Mouse (Mus musculus): ENCODE data around the gene Olfr592. TPM values are rescaled to one million over a fixed set of nuclear protein-coding genes. Genes with fewer than 3 reads are reported as not detected.
"Not testable (repeated sequence)": the region's sequence is repeated elsewhere in the genome, so short reads cannot be mapped to it uniquely, and the experiment has no call there.

Gene Olfr592
- not detected in 2 replicates for polyA plus RNA-seq (2016; fragmentation: Nextera tagmentation; extraction: Ambion mirVana)

DNA sequence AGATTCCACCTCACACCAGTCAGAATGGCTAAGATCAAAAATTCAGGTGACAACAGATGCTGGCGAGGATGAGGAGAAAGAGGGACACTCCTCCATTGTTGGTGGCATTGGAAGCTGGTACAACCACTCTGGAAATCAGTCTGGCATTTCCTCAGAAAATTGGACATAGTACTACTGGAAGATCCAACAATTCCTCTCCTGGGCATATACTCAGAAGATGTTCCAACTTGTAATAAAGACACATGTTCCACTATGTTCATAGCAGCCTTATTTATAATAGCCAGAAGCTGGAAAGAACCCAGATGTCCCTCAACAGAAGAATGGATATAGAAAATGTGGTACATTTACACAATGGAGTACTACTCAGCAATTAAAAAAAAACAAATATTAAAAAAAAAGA is at the start of gene Olfr592:
Gene Olfr592, plus strand, starts transcription at position 301 of the 400 bp plus-strand sequence.
- not testable (repeated sequence) for H3K9ac ChIP-seq; H3K4me3 ChIP-seq; ATAC-seq (ENCODE audit: low FRiP score); H3K27me3 ChIP-seq; H3K36me3 ChIP-seq; H3K9me3 ChIP-seq (replicated peaks); H3K4me1 ChIP-seq; H3K27ac ChIP-seq; H3K4me2 ChIP-seq (replicated peaks)
- 83% methylated on average over 1 of the region's 1 CpGs for WGBS

DNA sequence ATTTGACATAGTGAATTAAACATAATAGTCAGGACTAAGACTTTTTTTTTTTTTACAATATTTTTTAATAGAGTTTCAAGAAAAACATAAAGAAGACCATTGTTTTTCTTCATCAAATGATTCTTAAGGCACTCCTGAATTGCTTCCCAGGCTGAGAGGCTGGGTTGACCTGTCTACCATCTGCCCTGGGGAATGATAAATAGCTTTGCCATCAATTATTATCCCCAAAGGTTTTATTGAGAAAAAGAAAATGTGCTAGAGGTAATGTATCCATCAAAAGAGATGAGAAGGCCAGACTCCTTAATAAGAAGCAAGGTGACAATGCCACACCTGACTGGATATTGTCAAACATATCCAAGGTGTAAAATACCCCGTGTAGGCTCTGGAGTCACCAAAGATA is 44.0 kb upstream of the Olfr592 start, which contains the start of gene Olfr588-ps1:
Gene Olfr588-ps1, plus strand, starts transcription at position 301 of the 400 bp plus-strand sequence.
- H3K4me2 ChIP-seq (replicated peaks) = no peak within 1 kb of the TSS
- no peaks in the 10 kb centered on the region for H3K36me3 ChIP-seq
- 92% methylated on average over 1 of the region's 1 CpGs for WGBS
- no peak within 1 kb of the TSS for H3K4me3 ChIP-seq
- no peak within 1 kb of the TSS for H3K9ac ChIP-seq
- H3K27ac ChIP-seq = no peak within 1 kb of the TSS
- ATAC-seq (ENCODE audit: low FRiP score) = no peak
- H3K4me1 ChIP-seq = no peaks in the 10 kb centered on the region
- no peaks in the 10 kb centered on the region for H3K27me3 ChIP-seq
- H3K9me3 ChIP-seq (replicated peaks) = no peaks in the 10 kb centered on the region

DNA sequence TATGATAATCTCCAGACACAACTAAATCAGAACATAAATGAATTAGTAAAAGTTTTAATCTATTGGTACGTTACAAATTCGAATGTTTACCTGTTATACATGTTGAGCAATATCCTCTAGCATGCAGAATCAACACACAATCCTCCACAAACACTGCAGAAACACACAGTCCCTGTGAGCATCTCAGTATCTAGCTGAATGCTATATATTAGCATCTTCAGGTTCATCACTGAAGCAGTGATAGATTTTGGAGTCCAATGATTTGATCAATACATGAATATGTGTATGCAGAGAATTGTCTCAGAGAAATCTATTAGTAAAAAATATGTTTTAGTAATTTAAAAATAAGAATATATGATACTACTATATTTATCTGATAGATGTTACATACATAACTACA is 28.3 kb upstream of the Olfr592 start, which contains the start of gene Olfr589:
Gene Olfr589, minus strand, starts transcription at position 101 of the 400 bp plus-strand sequence.
- Histone ChIP-seq H3K4me3 (no peak within 1 kb of the TSS), H3K4me1 (no peaks in the 10 kb centered on the region), H3K9me3 (replicated peaks) (no peaks in the 10 kb centered on the region), H3K36me3 (no peaks in the 10 kb centered on the region), H3K9ac (no peak within 1 kb of the TSS), H3K27me3 (no peaks in the 10 kb centered on the region), H3K4me2 (replicated peaks) (no peak within 1 kb of the TSS), H3K27ac (no peak within 1 kb of the TSS)
- ATAC-seq (ENCODE audit: low FRiP score) = no peak
- WGBS = 69% methylated on average over 2 of the region's 2 CpGs

DNA sequence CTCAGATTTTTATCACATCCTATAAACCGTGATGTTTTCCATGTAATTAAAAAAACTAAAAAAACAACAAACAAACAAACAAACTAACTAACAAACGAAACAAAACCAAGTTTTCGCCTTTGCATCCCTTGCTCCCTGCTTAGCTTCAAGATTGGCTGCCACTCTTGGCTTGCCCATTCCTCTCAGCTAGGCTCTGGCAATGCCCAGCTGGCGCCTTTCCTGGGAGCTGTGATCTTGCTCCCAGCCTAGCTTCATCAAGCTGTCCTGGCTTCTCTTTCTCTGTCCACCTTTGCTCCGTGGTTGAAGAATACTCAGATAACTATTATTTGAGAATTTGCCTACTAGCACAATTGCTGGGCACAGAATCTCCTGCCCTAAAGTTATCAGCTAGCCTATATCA is 14.9 kb upstream of the Olfr592 start:
- Histone ChIP-seq H3K4me3 (no peak overlapping the region), H3K36me3 (no peaks in the 10 kb centered on the region), H3K4me2 (replicated peaks) (no peak overlapping the region), H3K27me3 (no peaks in the 10 kb centered on the region), H3K9ac (no peak overlapping the region), H3K9me3 (replicated peaks) (no peaks in the 10 kb centered on the region), H3K27ac (no peak overlapping the region), H3K4me1 (no peaks in the 10 kb centered on the region)
- 85% methylated on average over 5 of the region's 5 CpGs for WGBS
- ATAC-seq (ENCODE audit: low FRiP score) = no peak

DNA sequence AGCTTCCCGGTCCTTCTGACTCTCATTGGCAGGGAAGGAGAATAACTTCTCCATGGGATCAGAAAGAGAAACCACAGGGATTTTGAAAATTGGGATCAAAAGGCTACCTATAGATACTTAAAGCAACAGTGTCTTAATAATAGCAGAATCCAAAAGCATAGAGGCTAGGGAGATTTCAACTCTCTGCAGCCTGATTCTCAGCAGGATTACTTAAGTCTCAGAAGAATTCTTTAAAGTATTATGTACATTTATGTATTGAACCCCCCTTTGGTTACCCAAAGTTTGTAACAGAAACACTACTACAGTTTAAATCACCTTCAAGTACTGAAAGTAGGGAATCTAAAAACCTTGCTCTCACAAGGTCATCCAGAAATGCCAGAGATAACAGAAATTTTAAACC is 6.4 kb upstream of the Olfr592 start, which contains the start of gene Olfr591:
Gene Olfr591, minus strand, starts transcription at position 101 of the 400 bp plus-strand sequence.
- 76% methylated on average over 1 of the region's 1 CpGs for WGBS

DNA sequence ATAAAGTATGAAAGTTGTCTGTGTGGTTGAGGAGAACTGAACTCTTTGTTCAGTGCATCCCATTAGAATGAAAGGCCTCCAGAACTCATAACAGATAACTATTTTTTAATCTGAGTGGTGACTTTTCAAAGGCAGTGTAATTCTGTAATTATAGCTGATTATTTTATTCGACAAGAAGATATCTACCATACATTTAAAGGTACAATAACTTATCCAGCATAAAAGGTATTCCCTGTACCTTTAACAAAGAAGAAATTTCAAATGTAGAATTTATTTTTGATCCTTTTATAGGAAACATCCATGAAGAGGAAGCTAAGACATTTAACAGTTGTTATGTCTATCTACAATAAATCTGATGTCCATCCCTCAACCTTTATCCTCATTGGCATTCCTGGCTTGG is 27.0 kb downstream of the Olfr592 start, which contains the start of gene Olfr593:
Gene Olfr593, plus strand, starts transcription at position 301 of the 400 bp plus-strand sequence.
- Histone ChIP-seq H3K36me3 (no peaks in the 10 kb centered on the region), H3K9ac (no peak within 1 kb of the TSS), H3K27ac (no peak within 1 kb of the TSS), H3K27me3 (no peaks in the 10 kb centered on the region), H3K4me1 (no peaks in the 10 kb centered on the region), H3K4me2 (replicated peaks) (no peak within 1 kb of the TSS), H3K4me3 (no peak within 1 kb of the TSS), H3K9me3 (replicated peaks) (no peaks in the 10 kb centered on the region)
- ATAC-seq (ENCODE audit: low FRiP score) = no peak
- WGBS = 80% methylated on average over 1 of the region's 1 CpGs

More for the DNA sequence above, 6.4 kb upstream of the Olfr592 start, which contains the start of gene Olfr591:
- H3K4me2 ChIP-seq (replicated peaks) = no peak within 1 kb of the TSS
- H3K9me3 ChIP-seq (replicated peaks) = peaks cover 5% of the 10 kb centered on the region
- H3K4me3 ChIP-seq = no peak within 1 kb of the TSS
- no peak for ATAC-seq (ENCODE audit: low FRiP score)
- no peak within 1 kb of the TSS for H3K27ac ChIP-seq
- H3K27me3 ChIP-seq = no peaks in the 10 kb centered on the region
- H3K36me3 ChIP-seq = no peaks in the 10 kb centered on the region
- no peak within 1 kb of the TSS for H3K9ac ChIP-seq
- H3K4me1 ChIP-seq = no peaks in the 10 kb centered on the region

DNA sequence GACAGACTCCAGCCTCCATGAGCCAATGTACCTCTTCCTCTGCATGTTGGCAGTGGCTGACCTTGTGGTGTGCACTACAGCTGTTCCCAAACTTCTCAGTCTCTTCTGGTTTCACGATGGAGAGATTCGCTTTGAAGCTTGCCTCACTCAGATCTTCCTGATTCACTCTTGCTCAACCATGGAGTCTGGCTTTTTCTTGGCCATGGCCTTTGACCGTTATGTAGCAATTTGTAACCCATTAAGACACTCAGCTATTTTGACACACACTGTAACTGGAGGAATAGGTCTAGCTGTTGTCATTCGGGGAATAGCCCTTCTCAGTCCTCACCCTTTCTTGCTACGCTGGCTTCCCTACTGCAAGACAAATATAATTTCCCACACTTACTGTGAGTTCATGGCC is 27.4 kb downstream of the Olfr592 start:
- H3K36me3 ChIP-seq; H3K27me3 ChIP-seq; H3K9ac ChIP-seq; H3K4me3 ChIP-seq; H3K9me3 ChIP-seq (replicated peaks); H3K4me2 ChIP-seq (replicated peaks); H3K4me1 ChIP-seq; H3K27ac ChIP-seq; ATAC-seq (ENCODE audit: low FRiP score): not testable (repeated sequence)
- 92% methylated on average over 5 of the region's 5 CpGs for WGBS

DNA sequence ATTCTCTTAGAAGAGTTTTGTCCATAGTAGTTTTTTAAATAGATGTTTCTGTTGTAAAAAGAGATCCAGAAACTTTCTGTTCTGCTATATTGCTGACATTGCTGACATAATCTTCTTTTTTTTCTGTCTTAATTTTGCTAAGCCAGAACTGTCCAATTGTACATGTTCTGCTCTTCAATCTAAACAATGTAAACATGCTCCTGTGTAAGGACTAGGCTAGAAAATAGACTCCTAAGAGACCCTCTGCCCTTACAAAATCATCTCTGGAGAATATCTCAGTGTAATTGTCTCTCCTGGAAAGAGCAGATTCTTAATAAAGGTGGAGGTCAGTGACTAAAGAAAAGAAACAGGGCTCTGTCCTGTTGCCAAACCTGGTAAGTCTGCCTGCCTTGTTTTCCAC is 32.1 kb downstream of the Olfr592 start, which contains the start of gene Olfr594:
Gene Olfr594, plus strand, starts transcription at position 301 of the 400 bp plus-strand sequence.
- no peaks in the 10 kb centered on the region for H3K27me3 ChIP-seq
- H3K9me3 ChIP-seq (replicated peaks) = no peaks in the 10 kb centered on the region
- H3K9ac ChIP-seq = no peak within 1 kb of the TSS
- H3K4me3 ChIP-seq = no peak within 1 kb of the TSS
- H3K4me2 ChIP-seq (replicated peaks) = no peak within 1 kb of the TSS
- H3K4me1 ChIP-seq = no peaks in the 10 kb centered on the region
- H3K36me3 ChIP-seq = no peaks in the 10 kb centered on the region
- no peak within 1 kb of the TSS for H3K27ac ChIP-seq
- ATAC-seq (ENCODE audit: low FRiP score) = no peak

Other genes starting within 250 kb of the Olfr592 start
- gene Olfr573-ps1, start 242.2 kb upstream of the Olfr592 start, polyA plus RNA-seq (2016; fragmentation: Nextera tagmentation; extraction: Ambion mirVana) = not detected in 2 replicates
- gene Olfr574, start 236.3 kb upstream of the Olfr592 start, polyA plus RNA-seq (2016; fragmentation: Nextera tagmentation; extraction: Ambion mirVana) = not detected in 2 replicates
- not detected in 2 replicates for gene Olfr575, start 226.0 kb upstream of the Olfr592 start, polyA plus RNA-seq (2016; fragmentation: Nextera tagmentation; extraction: Ambion mirVana)
- gene Olfr576, start 222.1 kb upstream of the Olfr592 start, polyA plus RNA-seq (2016; fragmentation: Nextera tagmentation; extraction: Ambion mirVana) = not detected in 2 replicates
- not detected in 2 replicates for gene Olfr577, start 208.9 kb upstream of the Olfr592 start, polyA plus RNA-seq (2016; fragmentation: Nextera tagmentation; extraction: Ambion mirVana)
- gene Olfr578, start 195.5 kb upstream of the Olfr592 start, polyA plus RNA-seq (2016; fragmentation: Nextera tagmentation; extraction: Ambion mirVana) = not detected in 2 replicates
- gene Olfr582, start 146.8 kb upstream of the Olfr592 start, polyA plus RNA-seq (2016; fragmentation: Nextera tagmentation; extraction: Ambion mirVana) = not detected in 2 replicates
- not detected in 2 replicates for gene Olfr583, start 133.5 kb upstream of the Olfr592 start, polyA plus RNA-seq (2016; fragmentation: Nextera tagmentation; extraction: Ambion mirVana)
- not detected in 2 replicates for gene Olfr584, start 102.9 kb upstream of the Olfr592 start, polyA plus RNA-seq (2016; fragmentation: Nextera tagmentation; extraction: Ambion mirVana)
- not detected in 2 replicates for gene Olfr585, start 87.1 kb upstream of the Olfr592 start, polyA plus RNA-seq (2016; fragmentation: Nextera tagmentation; extraction: Ambion mirVana)
- gene Olfr586, start 59.2 kb upstream of the Olfr592 start, polyA plus RNA-seq (2016; fragmentation: Nextera tagmentation; extraction: Ambion mirVana) = not detected in 2 replicates
- gene Olfr588-ps1, start 43.9 kb upstream of the Olfr592 start, polyA plus RNA-seq (2016; fragmentation: Nextera tagmentation; extraction: Ambion mirVana) = not detected in 2 replicates
- not detected in 2 replicates for gene Olfr589, start 28.4 kb upstream of the Olfr592 start, polyA plus RNA-seq (2016; fragmentation: Nextera tagmentation; extraction: Ambion mirVana)
- gene Olfr591, start 6.5 kb upstream of the Olfr592 start, polyA plus RNA-seq (2016; fragmentation: Nextera tagmentation; extraction: Ambion mirVana) = not detected in 2 replicates
- not detected in 2 replicates for gene Olfr593, start 27.1 kb downstream of the Olfr592 start, polyA plus RNA-seq (2016; fragmentation: Nextera tagmentation; extraction: Ambion mirVana)
- gene Olfr594, start 32.2 kb downstream of the Olfr592 start, polyA plus RNA-seq (2016; fragmentation: Nextera tagmentation; extraction: Ambion mirVana) = not detected in 2 replicates
- gene Usp17ld, start 67.7 kb downstream of the Olfr592 start, polyA plus RNA-seq (2016; fragmentation: Nextera tagmentation; extraction: Ambion mirVana) = not detected in 2 replicates
- not detected in 2 replicates for gene Olfr596, start 120.8 kb downstream of the Olfr592 start, polyA plus RNA-seq (2016; fragmentation: Nextera tagmentation; extraction: Ambion mirVana)
- not detected in 2 replicates for gene Olfr597, start 131.5 kb downstream of the Olfr592 start, polyA plus RNA-seq (2016; fragmentation: Nextera tagmentation; extraction: Ambion mirVana)
- not detected in 2 replicates for gene Olfr598, start 138.8 kb downstream of the Olfr592 start, polyA plus RNA-seq (2016; fragmentation: Nextera tagmentation; extraction: Ambion mirVana)
- gene Olfr599, start 151.1 kb downstream of the Olfr592 start, polyA plus RNA-seq (2016; fragmentation: Nextera tagmentation; extraction: Ambion mirVana) = not detected in 2 replicates
- not detected in 2 replicates for gene Olfr600, start 164.9 kb downstream of the Olfr592 start, polyA plus RNA-seq (2016; fragmentation: Nextera tagmentation; extraction: Ambion mirVana)
- not detected in 2 replicates for gene Olfr601, start 177.9 kb downstream of the Olfr592 start, polyA plus RNA-seq (2016; fragmentation: Nextera tagmentation; extraction: Ambion mirVana)
- not detected in 2 replicates for gene Olfr603, start 201.4 kb downstream of the Olfr592 start, polyA plus RNA-seq (2016; fragmentation: Nextera tagmentation; extraction: Ambion mirVana)
- not detected in 2 replicates for gene Usp17lc, start 230.3 kb downstream of the Olfr592 start, polyA plus RNA-seq (2016; fragmentation: Nextera tagmentation; extraction: Ambion mirVana)